Mouse (Mus musculus) kidney, postnatal 0 days (tissue): ENCODE measurements at regions not wholly inside any gene's neighbourhood (a gene's known extent, or its start where the extent isn't known, plus 50 kb on each side); places are given as distances from the start of the nearest gene placed in this dataset.

Source experiments
- ATAC-seq: fragments of 200-750 bp; cut with Nextera tagmentation; replicated peaks from 2 replicates; pipeline ENCODE4 v1.8.0; 2017; ENCODE audit warnings: low read depth, moderate number of reproducible peaks, moderate TSS enrichment, moderate library complexity; ENCODE audit not compliant: low FRiP score
- DNase-seq: peaks from one replicate; pipeline ENCODE4 v3.0.0-alpha.2; 2016; ENCODE audit warnings: low spot score
- H3K27ac ChIP-seq: fragments of 300-500 bp; sonication (generic); 2 replicates; pipeline ENCODE4 v1.5.1; 2014; ENCODE audit warnings: mild to moderate bottlenecking
- H3K27me3 ChIP-seq: fragments of 300-500 bp; sonication (generic); 2 replicates; pipeline ENCODE4 v1.6.1; 2014; ENCODE audit warnings: low read length, mixed read lengths; ENCODE audit not compliant: insufficient read depth
- H3K36me3 ChIP-seq: fragments of 300-500 bp; sonication (generic); 2 replicates; pipeline ENCODE4 v1.6.1; 2014; ENCODE audit warnings: low read length, mixed read lengths; ENCODE audit not compliant: insufficient read depth
- H3K4me1 ChIP-seq: fragments of 300-500 bp; sonication (generic); replicated peaks from 2 replicates; pipeline ENCODE4 v1.6.1; 2014; ENCODE audit warnings: antibody characterized with exemption, low read length, mixed read lengths; ENCODE audit not compliant: insufficient read depth
- H3K4me2 ChIP-seq: fragments of 300-500 bp; sonication (generic); 2 replicates; pipeline ENCODE4 v1.6.1; 2014; ENCODE audit warnings: mild to moderate bottlenecking, low read length, moderate library complexity, mixed read lengths
- H3K4me3 ChIP-seq: fragments of 300-500 bp; sonication (generic); replicated peaks from 2 replicates; pipeline ENCODE4 v1.5.1; 2014; ENCODE audit warnings: low read depth, low read length
- H3K9ac ChIP-seq: fragments of 300-500 bp; sonication (generic); 2 replicates; pipeline ENCODE4 v1.6.1; 2014; ENCODE audit warnings: low read depth, low read length
- H3K9me3 ChIP-seq: fragments of 300-500 bp; sonication (generic); replicated peaks from 2 replicates; pipeline ENCODE4 v1.6.1; 2016; ENCODE audit warnings: low read length, inconsistent platforms, mixed read lengths
- CTCF ChIP-seq: IDR thresholded peaks from 2 replicates; pipeline ENCODE4 v1.5.1; 2016; ENCODE audit warnings: antibody characterized with exemption, low read depth, mild to moderate bottlenecking, moderate library complexity
- WGBS: fragments of 180-500 bp; shearing (Covaris S2); extraction: QIAGEN DNeasy Blood & Tissue Kit; methylation state at CpG from one replicate; pipeline ENCODE4 v1.1.7; 2014; 5-methylcytosine and 5-hydroxymethylcytosine counted together

DNA sequence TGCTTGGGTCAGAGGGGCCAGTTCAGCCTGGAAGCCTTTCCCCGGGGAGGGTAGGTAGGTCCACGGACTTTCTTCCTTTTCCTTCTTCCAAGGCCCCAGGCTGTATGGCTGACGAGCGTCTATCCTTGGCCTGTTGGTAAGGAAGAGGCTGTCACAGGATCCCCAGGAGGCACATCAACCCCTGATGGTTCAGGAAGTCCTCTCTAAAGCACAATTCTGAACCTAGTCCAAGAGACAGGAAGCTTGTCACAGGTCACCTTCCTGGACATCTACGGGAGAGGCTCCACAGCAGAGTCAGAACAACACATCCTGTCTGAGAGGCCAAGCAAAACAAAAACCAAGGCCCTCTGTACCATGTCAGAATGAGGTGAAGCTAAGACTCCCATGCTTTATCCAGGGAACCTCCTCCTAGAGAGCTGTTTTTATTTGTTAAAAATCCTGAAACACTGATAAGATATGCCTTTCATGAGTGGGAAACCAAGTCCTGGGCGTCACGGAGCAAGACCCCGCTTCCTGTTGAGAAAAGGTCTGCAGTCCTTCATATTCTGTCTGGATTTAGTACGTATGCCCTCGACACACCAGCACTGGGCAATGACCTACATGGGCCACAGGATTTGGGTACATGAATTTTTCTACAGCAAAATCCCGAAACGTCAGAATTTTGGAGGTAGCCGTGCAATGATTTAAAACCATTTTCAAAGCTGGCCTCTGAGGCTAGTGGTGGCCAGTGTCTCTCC is 52.0 kb upstream of the Snrk start:
- H3K27ac ChIP-seq = peak overlapping the region; percentile 47
- no peaks in the 10 kb centered on the region for H3K27me3 ChIP-seq
- DNase-seq = peak; percentile 73
- H3K4me1 ChIP-seq = no peaks in the 10 kb centered on the region
- 43% methylated on average over 13 of the region's 13 CpGs for WGBS
- no peak overlapping the region for H3K9ac ChIP-seq
- H3K9me3 ChIP-seq = no peaks in the 10 kb centered on the region
- no peaks in the 10 kb centered on the region for H3K36me3 ChIP-seq
- no peak; the same call in 1 of the 2 replicates for ATAC-seq
- H3K4me3 ChIP-seq = no peak overlapping the region
- TF ChIP-seq CTCF = no peak
- no peak overlapping the region for H3K4me2 ChIP-seq

DNA sequence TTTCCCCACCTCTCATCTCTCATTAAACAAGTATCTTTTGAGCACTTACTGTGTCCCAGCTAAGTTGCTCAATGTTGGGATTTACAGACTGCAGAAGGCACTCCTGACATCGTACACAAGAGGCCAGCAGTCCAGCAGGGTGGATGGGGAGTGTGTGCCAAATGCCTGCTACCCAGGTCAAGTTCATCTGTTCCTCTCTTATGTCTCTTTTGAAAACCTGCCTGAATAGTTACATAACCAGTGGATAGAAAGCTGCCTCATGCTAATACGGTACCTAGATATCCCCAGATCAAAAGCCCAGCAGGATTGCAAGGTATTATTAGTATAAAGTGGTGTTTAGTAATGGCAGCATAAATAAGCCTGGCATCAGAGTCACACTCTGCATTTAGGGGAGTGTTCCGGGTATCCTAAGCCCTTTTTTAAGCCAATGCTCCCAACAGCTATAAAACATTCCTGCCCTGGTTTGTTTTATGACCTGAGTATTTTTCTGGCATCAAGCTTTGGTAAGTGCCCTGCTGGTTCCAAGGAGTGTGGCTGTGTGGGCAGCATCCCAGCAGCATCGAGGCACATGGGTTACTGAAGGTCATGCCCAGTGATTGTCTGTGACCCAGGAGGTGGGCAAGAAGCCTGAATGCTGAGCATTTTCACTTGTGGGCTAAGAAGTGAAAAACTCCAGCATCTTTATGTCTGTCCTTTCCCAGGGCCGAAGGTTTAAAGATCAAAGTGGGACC is 59.1 kb upstream of the Pomgnt2 start:
- Histone ChIP-seq H3K4me1 (no peaks in the 10 kb centered on the region; the same call in 1 of the 2 replicates), H3K9ac (no peak overlapping the region), H3K4me2 (no peak overlapping the region), H3K4me3 (no peak overlapping the region), H3K27ac (no peak overlapping the region), H3K9me3 (no peaks in the 10 kb centered on the region), H3K36me3 (no peaks in the 10 kb centered on the region), H3K27me3 (no peaks in the 10 kb centered on the region)
- ATAC-seq = no peak
- no peak for DNase-seq
- no peak for TF ChIP-seq CTCF
- WGBS = 49% methylated on average over 5 of the region's 5 CpGs

DNA sequence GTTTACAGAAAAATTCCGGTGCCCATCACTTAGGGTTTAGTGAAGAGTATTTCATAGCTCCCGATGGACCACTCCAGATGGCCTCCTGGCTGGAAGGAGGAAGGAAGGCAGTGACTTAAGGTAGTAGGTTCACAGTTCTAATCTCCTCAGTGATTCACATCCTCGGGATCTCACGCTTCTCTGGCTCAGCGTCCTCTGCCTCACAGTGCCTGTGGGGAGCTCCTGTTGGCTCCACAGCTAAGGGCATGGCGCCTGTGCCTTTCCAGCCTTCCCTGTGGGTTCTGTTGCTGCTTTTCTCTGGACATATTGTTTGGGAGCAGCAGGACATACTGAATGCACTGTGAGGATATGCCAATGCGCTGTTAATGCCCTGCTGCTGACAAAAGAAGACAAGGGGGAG is 54.8 kb upstream of the Pomgnt2 start:
- H3K4me2 ChIP-seq = no peak overlapping the region
- no peak overlapping the region for H3K4me3 ChIP-seq
- no peak overlapping the region for H3K9ac ChIP-seq
- ATAC-seq = no peak
- WGBS = 67% methylated on average over 7 of the region's 7 CpGs
- H3K4me1 ChIP-seq = no peaks in the 10 kb centered on the region; the same call in 1 of the 2 replicates
- H3K27me3 ChIP-seq = no peaks in the 10 kb centered on the region
- no peaks in the 10 kb centered on the region for H3K9me3 ChIP-seq
- H3K27ac ChIP-seq = no peak overlapping the region
- H3K36me3 ChIP-seq = no peaks in the 10 kb centered on the region
- no peak for DNase-seq
- TF ChIP-seq CTCF = no peak

DNA sequence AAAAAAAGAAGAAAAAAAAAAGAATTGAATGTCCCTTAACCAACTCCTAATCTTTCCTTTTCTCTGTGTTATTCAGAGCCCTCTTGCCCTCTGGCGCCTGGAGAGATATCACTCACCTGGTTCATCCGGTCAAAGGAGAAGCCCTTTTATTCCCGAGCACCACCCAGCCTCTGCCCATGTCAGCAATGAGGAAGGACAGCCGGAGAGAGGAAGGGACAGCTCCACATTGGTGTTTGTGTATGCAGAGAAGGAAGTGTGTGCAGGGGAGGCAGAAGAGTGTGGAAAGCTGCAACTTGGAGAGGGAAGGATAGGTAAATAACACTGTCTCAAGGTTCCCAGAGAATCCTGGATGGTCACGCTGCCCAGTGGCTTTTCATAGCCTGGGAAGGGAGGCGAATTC is 54.2 kb upstream of the Pomgnt2 start:
- Histone ChIP-seq H3K4me3 (no peak overlapping the region), H3K4me2 (no peak overlapping the region), H3K27me3 (no peaks in the 10 kb centered on the region), H3K27ac (0 out of 2 replicates have a peak overlapping the region, but pooled peaks have one; percentile 3), H3K4me1 (no peaks in the 10 kb centered on the region), H3K9me3 (no peaks in the 10 kb centered on the region), H3K9ac (no peak overlapping the region), H3K36me3 (no peaks in the 10 kb centered on the region)
- ATAC-seq = no peak
- DNase-seq = no peak
- WGBS = 43% methylated on average over 6 of the region's 6 CpGs
- no peak for TF ChIP-seq CTCF

DNA sequence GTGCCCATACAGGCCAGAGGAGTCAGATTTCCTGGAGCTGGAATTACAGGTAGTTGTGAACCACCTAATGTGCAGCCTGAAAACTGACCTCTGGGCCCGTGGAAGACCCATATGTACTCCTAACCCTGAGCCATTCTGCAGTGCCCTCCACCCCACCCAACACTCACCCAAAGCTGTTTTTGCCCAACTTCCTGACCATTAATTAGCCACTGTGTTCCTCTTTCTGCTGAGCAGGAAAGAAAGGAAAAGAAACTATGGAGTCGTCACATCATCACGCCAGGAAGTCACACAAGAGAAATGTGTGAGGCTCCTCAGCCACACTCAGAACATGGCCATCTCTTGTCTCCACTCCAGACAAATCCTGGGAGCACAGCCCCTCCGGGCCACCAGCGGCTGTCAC is 52.1 kb upstream of the Pomgnt2 start:
- 49% methylated on average over 5 of the region's 5 CpGs for WGBS
- no peak for ATAC-seq
- Histone ChIP-seq H3K9me3 (no peaks in the 10 kb centered on the region), H3K36me3 (no peaks in the 10 kb centered on the region), H3K4me2 (no peak overlapping the region), H3K4me1 (no peaks in the 10 kb centered on the region), H3K27ac (no peak overlapping the region), H3K4me3 (no peak overlapping the region), H3K9ac (no peak overlapping the region), H3K27me3 (no peaks in the 10 kb centered on the region)
- no peak for DNase-seq
- no peak for TF ChIP-seq CTCF

DNA sequence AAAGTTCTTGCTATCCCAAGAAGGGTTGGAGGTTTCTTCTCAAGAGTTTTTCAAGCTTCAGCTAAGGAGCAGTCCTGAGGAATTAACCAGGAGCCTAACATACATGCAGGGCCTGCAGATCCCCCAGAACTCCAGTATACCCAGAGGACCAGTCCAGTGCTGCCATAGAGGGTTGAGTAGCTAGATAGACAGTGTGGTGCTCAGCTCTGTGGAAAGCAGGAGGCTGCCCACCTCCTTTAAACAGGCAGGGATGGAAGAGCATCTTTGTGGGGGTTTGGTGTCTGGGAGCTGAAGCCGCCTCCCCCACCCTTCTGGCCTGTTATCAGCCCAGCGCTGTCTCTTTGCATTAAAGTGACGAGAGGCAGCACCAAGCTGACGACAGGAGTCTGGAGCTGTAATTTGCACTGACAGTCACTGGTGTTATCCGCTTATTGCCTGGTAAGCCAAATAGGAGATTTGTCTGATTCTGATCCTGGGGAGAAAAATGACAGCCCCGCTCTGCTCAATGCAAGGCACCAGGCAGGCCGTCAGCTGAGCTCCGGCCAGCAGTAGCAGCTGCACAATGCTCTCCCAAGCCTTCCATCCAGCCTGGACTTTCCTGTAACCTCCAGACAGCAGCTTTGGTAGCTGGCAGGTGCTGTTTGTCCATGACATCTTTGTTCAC is 51.2 kb upstream of the Pomgnt2 start:
- no peak for TF ChIP-seq CTCF
- no peaks in the 10 kb centered on the region for H3K4me1 ChIP-seq
- H3K4me3 ChIP-seq = no peak overlapping the region
- no peak overlapping the region for H3K27ac ChIP-seq
- ATAC-seq (no peak), DNase-seq (no peak)
- no peak overlapping the region for H3K9ac ChIP-seq
- WGBS = 53% methylated on average over 8 of the region's 8 CpGs
- no peak overlapping the region for H3K4me2 ChIP-seq
- no peaks in the 10 kb centered on the region for H3K27me3 ChIP-seq
- H3K9me3 ChIP-seq = no peaks in the 10 kb centered on the region
- no peaks in the 10 kb centered on the region for H3K36me3 ChIP-seq
